Mouse (Mus musculus): ENCODE measurements around the gene Timm9. TPM values are rescaled to one million over a fixed set of nuclear protein-coding genes. Genes with fewer than 3 reads are reported as not detected.

Gene Timm9
- 79.4 and 86.6 TPM in 2 replicates for polyA plus RNA-seq (2016; fragmentation: Nextera tagmentation; extraction: Ambion mirVana)

DNA sequence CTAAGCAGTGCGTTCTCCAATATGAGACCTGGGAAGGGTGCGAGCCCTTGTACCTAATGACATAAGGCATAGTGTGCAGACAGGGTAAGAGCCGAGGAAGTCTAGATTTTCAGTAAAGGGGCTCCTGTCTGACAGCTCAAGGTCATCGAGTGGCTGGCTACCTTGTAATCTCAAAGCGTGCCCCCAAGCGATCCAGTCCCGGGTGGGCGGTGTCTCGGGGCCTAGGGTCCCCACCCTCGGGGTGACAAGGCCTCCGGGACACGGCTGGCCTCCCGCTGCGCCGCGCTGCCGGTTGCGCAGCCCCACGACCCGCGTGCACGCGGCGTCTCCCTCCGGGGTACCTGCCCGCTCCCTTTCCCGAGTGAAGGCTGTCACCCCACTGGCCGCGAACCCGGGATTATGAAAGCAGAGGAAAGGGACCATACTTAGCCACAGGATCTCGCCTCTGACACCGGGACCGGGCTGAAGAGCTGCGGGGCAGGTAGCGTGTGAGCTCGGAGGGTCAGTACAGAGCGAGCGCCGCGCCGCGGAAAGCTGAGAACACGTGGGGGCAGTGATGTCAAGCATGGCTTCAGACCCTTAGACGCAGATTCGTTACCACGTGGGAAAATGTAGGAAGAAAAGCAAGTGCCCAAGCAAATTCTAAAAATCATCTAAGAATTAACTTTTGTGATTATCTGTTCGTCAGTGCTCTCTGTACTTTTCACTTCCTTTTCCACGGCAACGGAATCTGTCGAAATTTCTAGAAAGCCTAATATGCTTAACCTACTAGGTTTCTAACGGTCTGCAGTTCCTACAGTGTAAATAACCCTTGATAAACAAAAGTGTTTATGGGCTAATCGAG lies at the start of gene Timm9, which contains the start of gene 2700049A03Rik:
TSS of gene Timm9 (minus strand) at position 555 of the 844 bp plus-strand sequence.
TSS of gene 2700049A03Rik (plus strand) at position 719 of the 844 bp plus-strand sequence.
- Histone ChIP-seq H3K27ac (peak within 1 kb of the TSS; percentile 26; the same call in 1 of the 2 replicates), H3K4me2 (replicated peaks) (peak within 1 kb of the TSS; percentile 83)
- WGBS, result under 1% methylated on average over 52 of the region's 52 CpGs

DNA sequence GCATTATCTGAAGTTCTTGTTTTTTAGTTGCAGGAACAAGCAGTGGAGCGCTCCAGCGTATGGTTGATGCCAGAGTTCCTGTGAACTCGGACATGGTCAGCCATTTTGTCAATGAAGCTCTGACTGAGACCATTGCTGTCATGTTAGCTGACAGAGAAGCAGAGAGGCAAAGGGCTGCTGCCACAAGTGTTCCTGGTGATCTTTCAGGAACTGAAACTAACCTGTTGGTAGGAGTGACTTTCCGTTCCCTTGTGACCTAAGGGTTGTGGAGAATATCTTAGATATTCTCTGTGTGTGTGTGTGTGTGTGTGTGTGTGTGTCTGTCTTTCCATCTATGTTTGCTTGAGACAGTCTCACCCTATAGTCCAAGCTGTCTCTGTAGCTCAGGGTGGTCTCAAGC lies 47.9 kb upstream of the Timm9 start:
- H3K4me2 ChIP-seq (replicated peaks), result no peak overlapping the region
- H3K36me3 ChIP-seq, result peaks cover 54% of the 10 kb centered on the region
- no peaks in the 10 kb centered on the region for H3K4me1 ChIP-seq
- H3K27me3 ChIP-seq (replicated peaks), result no peaks in the 10 kb centered on the region
- H3K9me3 ChIP-seq, result no peaks in the 10 kb centered on the region
- no peak overlapping the region for H3K9ac ChIP-seq
- H3K4me3 ChIP-seq, result no peak overlapping the region
- no peak for ATAC-seq (ENCODE audit: low FRiP score, low read depth)
- 97% methylated on average over 4 of the region's 4 CpGs for WGBS
- H3K27ac ChIP-seq, result no peak overlapping the region

More for the DNA sequence above, at the start of gene Timm9, which contains the start of gene 2700049A03Rik:
- Histone ChIP-seq H3K4me1 (peaks cover 17% of the 10 kb centered on the region), H3K9ac (peak within 1 kb of the TSS; percentile 84), H3K27me3 (replicated peaks) (no peaks in the 10 kb centered on the region), H3K4me3 (peak within 1 kb of the TSS; percentile 93), H3K9me3 (no peaks in the 10 kb centered on the region), H3K36me3 (peaks cover 34% of the 10 kb centered on the region)
- peak; percentile 96 for ATAC-seq (ENCODE audit: low FRiP score, low read depth)

GRCm38 (mm10) chr12:71183736-71184135 lies 47.3 kb upstream of the Timm9 start:
- no peak overlapping the region for H3K27ac ChIP-seq
- H3K27me3 ChIP-seq (replicated peaks), result no peaks in the 10 kb centered on the region
- no peak for ATAC-seq (ENCODE audit: low FRiP score, low read depth)
- H3K9ac ChIP-seq, result no peak overlapping the region
- no peak overlapping the region for H3K4me2 ChIP-seq (replicated peaks)
- H3K4me3 ChIP-seq, result no peak overlapping the region
- no peaks in the 10 kb centered on the region for H3K9me3 ChIP-seq
- 94% methylated on average over 3 of the region's 3 CpGs for WGBS
- H3K4me1 ChIP-seq, result no peaks in the 10 kb centered on the region
- H3K36me3 ChIP-seq, result peaks cover 56% of the 10 kb centered on the region

GRCm38 (mm10) chr12:71169911-71170310 lies 33.4 kb upstream of the Timm9 start:
- Histone ChIP-seq H3K9ac (no peak overlapping the region), H3K9me3 (no peaks in the 10 kb centered on the region), H3K4me2 (replicated peaks) (no peak overlapping the region), H3K4me1 (no peaks in the 10 kb centered on the region), H3K4me3 (no peak overlapping the region), H3K36me3 (peaks cover 51% of the 10 kb centered on the region), H3K27ac (no peak overlapping the region), H3K27me3 (replicated peaks) (no peaks in the 10 kb centered on the region)
- WGBS, result 90% methylated on average over 1 of the region's 1 CpGs
- no peak for ATAC-seq (ENCODE audit: low FRiP score, low read depth)

- Histone ChIP-seq H3K27ac (no peak overlapping the region), H3K9ac (no peak overlapping the region), H3K9me3 (no peaks in the 10 kb centered on the region), H3K27me3 (replicated peaks) (no peaks in the 10 kb centered on the region), H3K4me1 (no peaks in the 10 kb centered on the region), H3K4me2 (replicated peaks) (no peak overlapping the region), H3K36me3 (peaks cover 56% of the 10 kb centered on the region), H3K4me3 (no peak overlapping the region)
- 93% methylated on average over 9 of the region's 9 CpGs for WGBS
- no peak for ATAC-seq (ENCODE audit: low FRiP score, low read depth)
Measured at GRCm38 (mm10) chr12:71164410-71164809, 27.9 kb upstream of the Timm9 start.

GRCm38 (mm10) chr12:71157974-71158373 lies 21.5 kb upstream of the Timm9 start:
- Histone ChIP-seq H3K4me3 (no peak overlapping the region), H3K27me3 (replicated peaks) (no peaks in the 10 kb centered on the region), H3K9ac (no peak overlapping the region), H3K4me1 (no peaks in the 10 kb centered on the region), H3K36me3 (peaks cover 79% of the 10 kb centered on the region), H3K9me3 (no peaks in the 10 kb centered on the region), H3K4me2 (replicated peaks) (no peak overlapping the region), H3K27ac (no peak overlapping the region)
- no peak for ATAC-seq (ENCODE audit: low FRiP score, low read depth)
- 90% methylated on average over 6 of the region's 6 CpGs for WGBS

GRCm38 (mm10) chr12:71154979-71155378 lies 18.5 kb upstream of the Timm9 start:
- Histone ChIP-seq H3K4me2 (replicated peaks) (no peak overlapping the region), H3K36me3 (peaks cover 71% of the 10 kb centered on the region), H3K4me1 (no peaks in the 10 kb centered on the region), H3K9ac (no peak overlapping the region), H3K9me3 (no peaks in the 10 kb centered on the region), H3K4me3 (no peak overlapping the region), H3K27ac (no peak overlapping the region), H3K27me3 (replicated peaks) (no peaks in the 10 kb centered on the region)
- ATAC-seq (ENCODE audit: low FRiP score, low read depth), result no peak
- WGBS, result 99% methylated on average over 6 of the region's 6 CpGs

- Histone ChIP-seq H3K9me3 (no peaks in the 10 kb centered on the region), H3K36me3 (peaks cover 64% of the 10 kb centered on the region), H3K9ac (no peak overlapping the region), H3K4me2 (replicated peaks) (no peak overlapping the region), H3K4me3 (no peak overlapping the region), H3K27ac (no peak overlapping the region), H3K27me3 (replicated peaks) (no peaks in the 10 kb centered on the region), H3K4me1 (no peaks in the 10 kb centered on the region)
- WGBS, result 95% methylated on average over 8 of the region's 8 CpGs
- no peak for ATAC-seq (ENCODE audit: low FRiP score, low read depth)
Measured at GRCm38 (mm10) chr12:71150167-71150566, 13.7 kb upstream of the Timm9 start.

- Histone ChIP-seq H3K4me2 (replicated peaks) (no peak overlapping the region), H3K9me3 (no peaks in the 10 kb centered on the region), H3K9ac (no peak overlapping the region), H3K4me3 (no peak overlapping the region), H3K27ac (no peak overlapping the region), H3K27me3 (replicated peaks) (no peaks in the 10 kb centered on the region), H3K36me3 (peaks cover 62% of the 10 kb centered on the region), H3K4me1 (no peaks in the 10 kb centered on the region)
- ATAC-seq (ENCODE audit: low FRiP score, low read depth), result no peak
- WGBS, result 89% methylated on average over 6 of the region's 6 CpGs
Measured at GRCm38 (mm10) chr12:71149456-71149855, 13.0 kb upstream of the Timm9 start.

- Histone ChIP-seq H3K9me3 (no peaks in the 10 kb centered on the region), H3K4me1 (no peaks in the 10 kb centered on the region), H3K4me2 (replicated peaks) (no peak overlapping the region), H3K27me3 (replicated peaks) (no peaks in the 10 kb centered on the region), H3K36me3 (peaks cover 63% of the 10 kb centered on the region), H3K27ac (no peak overlapping the region), H3K4me3 (no peak overlapping the region), H3K9ac (no peak overlapping the region)
- ATAC-seq (ENCODE audit: low FRiP score, low read depth), result no peak
- 96% methylated on average over 9 of the region's 9 CpGs for WGBS
Measured at GRCm38 (mm10) chr12:71148801-71149200, 12.3 kb upstream of the Timm9 start.

DNA sequence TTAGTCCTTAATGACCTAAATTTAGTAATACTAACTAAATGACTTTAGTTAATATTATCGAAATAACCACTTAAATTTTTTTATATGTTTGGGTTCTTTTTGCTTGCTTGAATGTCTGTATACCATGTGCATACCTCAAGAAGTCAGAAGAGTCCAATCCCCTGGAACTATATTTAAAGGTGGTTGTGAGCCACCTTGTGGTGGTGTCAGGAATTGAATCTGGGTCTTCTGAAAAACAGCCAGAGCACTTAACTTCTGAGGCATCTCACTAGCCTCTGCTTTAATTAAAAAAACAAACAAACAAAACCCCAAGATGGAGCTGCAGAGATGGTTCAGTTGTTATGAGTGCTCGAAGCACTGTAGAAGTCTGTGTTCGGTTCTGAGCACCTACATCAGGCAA lies 11.2 kb upstream of the Timm9 start:
- H3K9me3 ChIP-seq, result no peaks in the 10 kb centered on the region
- no peak overlapping the region for H3K4me2 ChIP-seq (replicated peaks)
- H3K4me3 ChIP-seq, result no peak overlapping the region
- H3K4me1 ChIP-seq, result no peaks in the 10 kb centered on the region
- H3K36me3 ChIP-seq, result peaks cover 64% of the 10 kb centered on the region
- H3K27me3 ChIP-seq (replicated peaks), result no peaks in the 10 kb centered on the region
- WGBS, result 80% methylated on average over 3 of the region's 3 CpGs
- no peak for ATAC-seq (ENCODE audit: low FRiP score, low read depth)
- H3K27ac ChIP-seq, result no peak overlapping the region
- no peak overlapping the region for H3K9ac ChIP-seq

DNA sequence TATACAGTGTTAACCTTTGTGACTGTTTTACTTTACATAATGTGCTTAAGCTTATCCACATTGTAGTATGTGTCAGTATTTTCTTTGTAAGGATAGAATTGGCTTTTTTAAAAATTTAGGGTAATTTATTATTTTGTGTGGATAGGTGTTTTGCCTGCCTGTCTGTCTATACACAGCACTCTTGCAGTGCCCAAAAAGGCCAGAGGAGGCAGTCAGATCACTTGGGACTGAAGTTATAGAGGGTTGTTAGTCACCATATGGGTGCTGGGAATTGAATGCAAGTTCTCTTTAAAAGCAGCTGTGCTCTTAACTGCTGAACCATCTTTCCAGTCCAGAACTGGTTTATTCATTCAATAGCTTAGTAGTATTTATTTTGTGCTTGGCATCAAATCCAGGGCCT lies 4.7 kb upstream of the Timm9 start:
- Histone ChIP-seq H3K36me3 (peaks cover 60% of the 10 kb centered on the region), H3K27ac (no peak overlapping the region), H3K4me2 (replicated peaks) (no peak overlapping the region), H3K4me1 (peaks cover 14% of the 10 kb centered on the region), H3K9ac (no peak overlapping the region), H3K4me3 (no peak overlapping the region), H3K9me3 (no peaks in the 10 kb centered on the region), H3K27me3 (replicated peaks) (no peaks in the 10 kb centered on the region)
- no peak for ATAC-seq (ENCODE audit: low FRiP score, low read depth)
